Mouse (Mus musculus) spleen, postnatal 4 days (tissue): ENCODE data around the gene Ccdc137.

Source experiments
- DNase-seq, 2 experiments: peaks; one replicate each; pipeline ENCODE4 v3.0.0; 2022; ENCODE audit warnings: low spot score in 2 of 2

Ccdc137 gene

GRCm38 (mm10) chr11:120458847-120459597 is 1.1 kb downstream of the Ccdc137 start:
- DNase-seq: no peak

GRCm38 (mm10) chr11:120463536-120463935 is 5.6 kb downstream of the Ccdc137 start:
- no peak for DNase-seq

GRCm38 (mm10) chr11:120464365-120464764 is 6.5 kb downstream of the Ccdc137 start:
- no peak for DNase-seq

- DNase-seq: no peak
These were observed 7.6 kb downstream of the Ccdc137 start for GRCm38 (mm10) chr11:120465521-120465920.

GRCm38 (mm10) chr11:120467051-120467735 is 9.3 kb downstream of the Ccdc137 start, which contains the start of gene Arl16:
Gene Arl16, minus strand, starts transcription at chr11:120467607.
- peak; percentile 94 to 96 for DNase-seq

- no peak for DNase-seq
These were observed 9.8 kb downstream of the Ccdc137 start for GRCm38 (mm10) chr11:120467736-120468092.

GRCm38 (mm10) chr11:120472052-120472451 is 14.1 kb downstream of the Ccdc137 start:
- no peak for DNase-seq

- DNase-seq: peak in 1 of 2 experiments; percentile 65
These were observed 25.6 kb downstream of the Ccdc137 start for GRCm38 (mm10) chr11:120483448-120483934.

GRCm38 (mm10) chr11:120484265-120484981 is 26.5 kb downstream of the Ccdc137 start, which contains the start of gene Mrpl12:
Gene Mrpl12, plus strand, starts transcription at chr11:120484613.
- DNase-seq: peak; percentile 84 to 92

- no peak for DNase-seq
These were observed 27.3 kb downstream of the Ccdc137 start for GRCm38 (mm10) chr11:120485251-120485650.

- no peak for DNase-seq
These were observed 30.6 kb downstream of the Ccdc137 start for GRCm38 (mm10) chr11:120488516-120488915.

- DNase-seq: peak; percentile 73 to 83
These were observed 31.3 kb downstream of the Ccdc137 start for GRCm38 (mm10) chr11:120489054-120489761.

GRCm38 (mm10) chr11:120490291-120491046 is 32.6 kb downstream of the Ccdc137 start:
- no peak for DNase-seq

- peak; percentile 90 to 93 for DNase-seq
These were observed 33.6 kb downstream of the Ccdc137 start, which contains the start of gene Slc25a10 for GRCm38 (mm10) chr11:120491317-120492023. Gene Slc25a10, plus strand, starts transcription at chr11:120491840.

- peak in 1 of 2 experiments; percentile 53 for DNase-seq
These were observed 34.3 kb downstream of the Ccdc137 start for GRCm38 (mm10) chr11:120492024-120492877.

- DNase-seq: no peak
These were observed 34.9 kb downstream of the Ccdc137 start for GRCm38 (mm10) chr11:120492878-120493203.

- DNase-seq: no peak
These were observed 35.4 kb downstream of the Ccdc137 start for GRCm38 (mm10) chr11:120493351-120493750.

GRCm38 (mm10) chr11:120493911-120494310 is 36.0 kb downstream of the Ccdc137 start:
- no peak for DNase-seq

- no peak for DNase-seq
These were observed 39.5 kb downstream of the Ccdc137 start for GRCm38 (mm10) chr11:120497436-120497835.
